Comparison of ENCODE assay signal across 8 mouse cellular contexts in genomic region chr9:103225464-103225863, GRCm38 (mm10). TPM values are rescaled to one million over a fixed set of nuclear protein-coding genes. Genes with fewer than 3 reads are reported as not detected.
A peak's percentile ranks its signal among the peaks of the same experiment; 100 is the strongest.
DNase-seq lines count a peak whose midpoint lies in the region; ATAC-seq lines count a peak whose summit lies in the region.

No protein-coding gene starts in this region.

- no peaks in the 10 kb centered on the region for H3K9me3 ChIP-seq in kidney, embryonic 14.5 days (ENCODE audit: control insufficient read depth, low read length)

- no peaks in the 10 kb centered on the region for H3K27me3 ChIP-seq in kidney, embryonic 14.5 days (ENCODE audit: control insufficient read depth, insufficient read depth, low read length)
- H3K27me3 ChIP-seq in splenic B cell, adult 2 months (ENCODE audit: control insufficient read depth, insufficient read depth, low read length, poor library complexity, severe bottlenecking), result no peaks in the 10 kb centered on the region

- H3K27ac ChIP-seq in kidney, embryonic 14.5 days (ENCODE audit: low read depth, low read length), result no peak overlapping the region

- no peaks in the 10 kb centered on the region for H3K36me3 ChIP-seq in kidney, embryonic 14.5 days (ENCODE audit: control insufficient read depth, insufficient read depth, low read length)
- no peaks in the 10 kb centered on the region for H3K36me3 ChIP-seq in splenic B cell, adult 2 months (ENCODE audit: control insufficient read depth, insufficient read depth, low read length, poor library complexity, severe bottlenecking)

- no peak overlapping the region for H3K9ac ChIP-seq in kidney, embryonic 14.5 days (ENCODE audit: low read depth, low read length)

- H3K4me3 ChIP-seq in kidney, embryonic 14.5 days (ENCODE audit: low read length), result no peak overlapping the region

- H3K4me2 ChIP-seq in kidney, embryonic 14.5 days (replicated peaks; ENCODE audit: low read depth, low read length), result no peak overlapping the region

- no peaks in the 10 kb centered on the region for H3K4me1 ChIP-seq in kidney, embryonic 14.5 days (ENCODE audit: control insufficient read depth, insufficient read depth, low read length)

- 69% methylated on average over 3 of the region's 3 CpGs for WGBS in kidney, embryonic 14.5 days

- ATAC-seq in kidney, embryonic 14.5 days (ENCODE audit: low FRiP score, low TSS enrichment), result no peak

- peak; percentile 29 for DNase-seq in kidney, adult 18-20 months
- DNase-seq in Muller cell, postnatal 12 days (ENCODE audit: inconsistent ontology term), result peak; percentile 29
- peak; percentile 25 for DNase-seq in kidney, postnatal 14 days
- peak; percentile 58 for DNase-seq in splenic B cell, adult 2 months (ENCODE audit: low read depth, low spot score)
- no peak for DNase-seq in left cerebral cortex, adult 11 months (ENCODE audit: low spot score)
- no peak for DNase-seq in left cerebral cortex, adult 18-20 months (ENCODE audit: low spot score in 2 of 2)
- DNase-seq in MN1 (ENCODE audit: low spot score), result no peak

RNA-seq across cellular contexts. Expression of gene Gm20425, which starts 4.6 kb away (rescaled TPM):
- 1.4 TPM in 1 of 2 replicates, not detected in the other for polyA plus RNA-seq in kidney, embryonic 14.5 days (2014; fragmentation: Nextera tagmentation; extraction: Ambion mirVana)
- 10 to 100 TPM; 10.4 to 12.2 TPM for total RNA-seq in left cerebral cortex, adult 18-20 months (2021)

RNA-seq across cellular contexts. Expression of gene Trf, which starts 4.8 kb away (rescaled TPM):
- 12.8 and 17.2 TPM in 2 replicates for polyA plus RNA-seq in kidney, embryonic 14.5 days (2014; fragmentation: Nextera tagmentation; extraction: Ambion mirVana)
- 100 to 1,000 TPM; 170 to 179 TPM for total RNA-seq in left cerebral cortex, adult 18-20 months (2021)

RNA-seq across cellular contexts. Expression of gene Srprb, which starts 23.5 kb away (rescaled TPM):
- polyA plus RNA-seq in kidney, embryonic 14.5 days (2014; fragmentation: Nextera tagmentation; extraction: Ambion mirVana), result 48.0 and 63.6 TPM in 2 replicates
- 10 to 100 TPM; 20.8 to 22.5 TPM for total RNA-seq in left cerebral cortex, adult 18-20 months (2021)

Comparison
In these comparisons a context has a peak if more than half of its experiments do, and no peak if none do; other contexts are left out.
1. DNase-seq: peak in kidney, adult 18-20 months (single experiment), Muller cell, postnatal 12 days (single experiment), kidney, postnatal 14 days (single experiment) and splenic B cell, adult 2 months (single experiment); none in left cerebral cortex, adult 11 months (single experiment), left cerebral cortex, adult 18-20 months (0 of 2) and MN1 (single experiment).